Mouse (Mus musculus) lung, postnatal 0 days (tissue): ENCODE measurements around the gene Acvr2a. TPM values are rescaled to one million over a fixed set of nuclear protein-coding genes. Genes with fewer than 3 reads are reported as not detected.

Source experiments
- ATAC-seq: fragments of 200-750 bp; cut with Nextera tagmentation; 2 replicates; pipeline ENCODE4 v1.8.0; 2017; ENCODE audit warnings: moderate library complexity
- DNase-seq: peaks from one replicate; pipeline ENCODE4 v3.0.0-alpha.2; 2016; ENCODE audit warnings: low spot score
- H3K27ac ChIP-seq: fragments of 300-500 bp; sonication (generic); 2 replicates; pipeline ENCODE4 v1.5.1; 2014; ENCODE audit warnings: antibody characterized with exemption, mild to moderate bottlenecking, low read length, mixed read lengths
- H3K27me3 ChIP-seq: fragments of 300-500 bp; sonication (generic); replicated peaks from 2 replicates; pipeline ENCODE4 v1.6.1; 2014; ENCODE audit warnings: low read length, mixed read lengths; ENCODE audit not compliant: insufficient read depth
- H3K36me3 ChIP-seq: fragments of 300-500 bp; sonication (generic); 2 replicates; pipeline ENCODE4 v1.6.1; 2014; ENCODE audit warnings: low read length, mixed read lengths; ENCODE audit not compliant: insufficient read depth
- H3K4me1 ChIP-seq: fragments of 300-500 bp; sonication (generic); 2 replicates; pipeline ENCODE4 v1.6.1; 2014; ENCODE audit warnings: antibody characterized with exemption, low read depth, low read length, mixed read lengths; ENCODE audit not compliant: insufficient read depth
- H3K4me2 ChIP-seq: fragments of 300-500 bp; sonication (generic); replicated peaks from 2 replicates; pipeline ENCODE4 v1.6.1; 2014; ENCODE audit warnings: low read depth, mild to moderate bottlenecking, low read length, moderate library complexity, mixed read lengths
- H3K4me3 ChIP-seq: fragments of 300-500 bp; sonication (generic); 2 replicates; pipeline ENCODE4 v1.5.1; 2014; ENCODE audit warnings: low read depth, low read length
- H3K9ac ChIP-seq: fragments of 300-500 bp; sonication (generic); replicated peaks from 2 replicates; pipeline ENCODE4 v1.6.1; 2014; ENCODE audit warnings: low read depth, mild to moderate bottlenecking
- H3K9me3 ChIP-seq: fragments of 300-500 bp; sonication (generic); 2 replicates; pipeline ENCODE4 v1.6.1; 2016; ENCODE audit warnings: low read length, mixed read lengths
- CTCF ChIP-seq: IDR thresholded peaks from 2 replicates; pipeline ENCODE4 v1.5.1; 2016; ENCODE audit warnings: antibody characterized with exemption, mild to moderate bottlenecking
- EP300 ChIP-seq: IDR thresholded peaks from 2 replicates; pipeline ENCODE4 v1.6.1; 2016; ENCODE audit warnings: antibody characterized with exemption, mild to moderate bottlenecking, control low read depth
- WGBS: fragments of 180-500 bp; shearing (Covaris S2); extraction: QIAGEN DNeasy Blood & Tissue Kit; methylation state at CpG from one replicate; pipeline ENCODE4 v1.1.7; 2014; 5-methylcytosine and 5-hydroxymethylcytosine counted together
- polyA plus RNA-seq: library from polyadenylated mRNA; unstranded; fragments of >200 nt; fragmentation: Nextera tagmentation; extraction: Ambion mirVana; gene quantifications from 2 replicates; pipeline ENCODE4 v1.2.1, GENCODE M21; 2015

Gene Acvr2a
- polyA plus RNA-seq, 1 experiment from 2014 or later: 14.2 TPM

DNA sequence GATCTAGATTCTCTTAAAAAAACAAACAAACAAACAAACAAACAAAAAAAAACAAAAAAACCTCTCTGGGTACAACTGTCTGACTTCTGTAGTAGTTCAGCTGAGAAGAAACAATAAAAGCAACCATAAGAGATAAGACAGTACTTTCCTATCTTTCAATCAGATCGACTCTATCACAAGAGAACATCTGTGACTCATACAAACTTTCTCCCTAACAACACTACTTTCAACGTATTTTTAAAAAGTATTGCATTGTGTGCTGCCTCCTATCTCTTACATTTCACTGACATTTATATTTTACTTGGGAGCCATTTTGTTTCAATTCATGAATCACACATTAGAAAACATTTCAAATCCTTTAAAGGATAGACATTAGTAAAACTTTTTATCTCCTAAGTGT is 121.1 kb downstream of the Acvr2a start:
- no peaks in the 10 kb centered on the region for H3K36me3 ChIP-seq
- no peak for ATAC-seq
- no peak for DNase-seq
- H3K27me3 ChIP-seq: no peaks in the 10 kb centered on the region
- H3K27ac ChIP-seq: no peak overlapping the region
- no peak overlapping the region for H3K9ac ChIP-seq
- WGBS: 80% methylated on average over 2 of the region's 2 CpGs
- H3K4me1 ChIP-seq: no peaks in the 10 kb centered on the region
- TF ChIP-seq CTCF (no peak), EP300 (no peak)
- H3K4me2 ChIP-seq: no peak overlapping the region
- no peak overlapping the region for H3K4me3 ChIP-seq
- H3K9me3 ChIP-seq: no peaks in the 10 kb centered on the region

DNA sequence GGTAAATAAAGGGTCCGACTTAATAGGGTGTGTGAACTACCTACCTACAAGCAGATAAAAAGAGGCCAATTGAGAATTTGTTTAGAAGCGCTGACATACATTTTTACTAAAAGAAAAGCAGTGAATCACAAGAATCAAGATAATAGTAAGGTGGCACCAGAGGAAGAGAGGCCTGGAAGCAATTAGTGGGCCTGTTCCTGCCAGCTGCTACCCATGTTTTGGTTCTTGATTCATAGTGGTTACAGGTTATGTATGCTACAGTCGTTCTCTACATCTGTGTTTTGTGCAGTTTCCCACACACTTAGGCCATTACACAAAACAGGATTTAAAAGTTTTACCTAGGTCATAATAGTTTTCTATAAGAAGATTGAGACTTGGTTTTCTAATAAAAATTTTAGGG is 133.9 kb downstream of the Acvr2a start:
- H3K27ac ChIP-seq: no peak overlapping the region
- ATAC-seq (no peak), DNase-seq (no peak)
- TF ChIP-seq CTCF (no peak), EP300 (no peak)
- H3K36me3 ChIP-seq: no peaks in the 10 kb centered on the region
- H3K9ac ChIP-seq: peak overlapping the region; percentile 81; the same call in 1 of the 2 replicates
- H3K4me1 ChIP-seq: peaks cover 4% of the 10 kb centered on the region; the same call in 1 of the 2 replicates
- H3K4me2 ChIP-seq: peak overlapping the region; percentile 77; the same call in 1 of the 2 replicates
- WGBS: 62% methylated on average over 3 of the region's 3 CpGs
- H3K9me3 ChIP-seq: no peaks in the 10 kb centered on the region
- no peaks in the 10 kb centered on the region for H3K27me3 ChIP-seq
- no peak overlapping the region; the same call in 1 of the 2 replicates for H3K4me3 ChIP-seq

DNA sequence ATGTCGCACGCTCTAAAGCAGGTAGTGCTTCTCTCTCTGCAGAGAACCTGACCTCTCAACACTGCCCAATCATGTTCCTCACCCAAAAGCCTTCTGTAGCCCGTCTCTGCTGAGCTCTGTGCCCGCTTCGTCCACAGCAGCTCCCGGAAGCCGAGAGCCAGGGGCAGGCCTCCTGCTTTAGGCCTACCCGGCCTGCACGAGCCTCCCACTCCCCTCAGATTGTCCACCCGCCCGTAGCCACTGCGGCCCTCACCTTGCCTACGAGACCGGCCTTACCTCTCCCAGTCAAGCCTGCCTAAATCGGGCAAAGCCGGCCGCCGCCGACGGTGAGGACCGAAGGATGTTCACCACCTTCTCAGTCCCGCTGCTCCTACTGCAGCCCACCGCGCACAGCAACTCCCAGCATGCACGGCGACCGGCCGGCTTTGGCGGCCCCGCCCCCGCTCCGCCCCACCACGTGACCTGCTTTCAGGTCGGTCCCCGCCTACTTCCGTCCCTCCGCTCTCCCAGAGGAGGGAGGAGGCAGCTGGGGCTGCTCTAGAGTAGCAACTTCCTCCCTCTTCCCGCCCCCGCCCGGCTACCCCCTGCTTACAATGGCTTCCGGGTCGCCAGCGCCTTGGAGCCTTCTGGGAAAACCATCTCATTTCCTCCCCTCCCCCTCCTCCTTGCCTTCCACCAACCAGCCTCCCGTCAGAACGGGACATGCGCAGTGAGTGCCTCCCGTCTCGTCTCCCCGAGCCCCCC is 135.1 kb downstream of the Acvr2a start, which contains the start of gene Mbd5:
Mbd5 (plus strand) TSS at position 668 of the 744 bp plus-strand sequence.
- ATAC-seq (peak; percentile 99), DNase-seq (peak; percentile 99)
- H3K27ac ChIP-seq: peak within 1 kb of the TSS; percentile 98
- peak within 1 kb of the TSS; percentile 81 for H3K4me3 ChIP-seq
- under 1% methylated on average over 45 of the region's 49 CpGs for WGBS
- peak within 1 kb of the TSS; percentile 77 for H3K4me2 ChIP-seq
- H3K9me3 ChIP-seq: no peaks in the 10 kb centered on the region
- no peaks in the 10 kb centered on the region for H3K36me3 ChIP-seq
- peaks cover 4% of the 10 kb centered on the region; the same call in 1 of the 2 replicates for H3K4me1 ChIP-seq
- H3K9ac ChIP-seq: peak within 1 kb of the TSS; percentile 87
- no peaks in the 10 kb centered on the region for H3K27me3 ChIP-seq
- no peak for TF ChIP-seq CTCF
- peak; percentile 27; the same call in 1 of the 2 replicates for TF ChIP-seq EP300

GRCm38 (mm10) chr2:48949743-48950251 is 135.9 kb downstream of the Acvr2a start:
- H3K27ac ChIP-seq: peak overlapping the region; percentile 98
- H3K4me3 ChIP-seq: peak overlapping the region; percentile 81
- peak overlapping the region; percentile 87 for H3K9ac ChIP-seq
- no peaks in the 10 kb centered on the region for H3K27me3 ChIP-seq
- WGBS: 0% methylated on average over 8 of the region's 9 CpGs
- DNase-seq (peak; percentile 73), ATAC-seq (peak; percentile 20)
- H3K9me3 ChIP-seq: no peaks in the 10 kb centered on the region
- H3K4me2 ChIP-seq: peak overlapping the region; percentile 64
- H3K36me3 ChIP-seq: no peaks in the 10 kb centered on the region
- peaks cover 4% of the 10 kb centered on the region; the same call in 1 of the 2 replicates for H3K4me1 ChIP-seq
- TF ChIP-seq CTCF (no peak), EP300 (no peak)

GRCm38 (mm10) chr2:48950252-48950315 is 136.2 kb downstream of the Acvr2a start, which contains the start of gene Orc4:
Gene Orc4, minus strand, starts transcription at chr2:48950277.
- Histone ChIP-seq H3K4me2 (peak within 1 kb of the TSS; percentile 64), H3K9me3 (no peaks in the 10 kb centered on the region)
- TF ChIP-seq EP300: no peak
- TF ChIP-seq CTCF: no peak

DNA sequence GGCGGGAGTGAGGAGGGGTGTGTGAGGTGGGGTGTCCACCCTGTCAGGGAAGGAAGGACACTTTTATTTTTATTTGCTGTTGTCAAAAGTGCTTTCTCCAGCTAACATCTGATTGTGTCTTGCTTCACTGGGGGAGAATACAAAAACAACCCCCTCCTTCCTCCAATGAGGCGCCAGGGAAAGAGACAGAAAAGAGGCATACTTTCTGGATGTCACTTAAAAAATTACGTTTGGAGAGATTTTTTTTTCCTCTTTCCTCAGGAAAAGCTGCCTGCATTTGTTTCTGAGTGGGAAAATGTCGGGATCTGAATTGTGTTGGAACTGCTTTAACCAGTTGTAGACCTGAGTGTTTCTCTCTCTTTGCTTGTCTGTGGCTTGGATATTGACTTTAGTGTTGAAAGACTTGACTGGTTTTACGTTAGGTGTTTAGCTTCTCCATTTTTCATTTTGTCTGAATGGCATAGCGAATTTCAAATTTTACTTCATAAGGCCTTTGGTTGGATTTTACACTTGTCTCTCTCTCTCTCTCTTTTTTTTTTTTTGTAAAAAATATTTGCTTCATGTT is 136.5 kb downstream of the Acvr2a start:
- Histone ChIP-seq H3K9me3 (no peaks in the 10 kb centered on the region), H3K4me2 (peak overlapping the region; percentile 64), H3K27ac (peak overlapping the region; percentile 98), H3K9ac (peak overlapping the region; percentile 87), H3K4me1 (peaks cover 4% of the 10 kb centered on the region; the same call in 1 of the 2 replicates), H3K4me3 (peak overlapping the region; percentile 81), H3K27me3 (no peaks in the 10 kb centered on the region), H3K36me3 (no peaks in the 10 kb centered on the region)
- no peak for TF ChIP-seq CTCF
- no peak for TF ChIP-seq EP300
- no peak for ATAC-seq
- peak; percentile 49 for DNase-seq
- 6% methylated on average over 5 of the region's 6 CpGs for WGBS

More at GRCm38 (mm10) chr2:48950252-48950315, 136.2 kb downstream of the Acvr2a start, which contains the start of gene Orc4:
- Histone ChIP-seq H3K4me1 (peaks cover 4% of the 10 kb centered on the region; the same call in 1 of the 2 replicates), H3K36me3 (no peaks in the 10 kb centered on the region), H3K27me3 (no peaks in the 10 kb centered on the region), H3K27ac (peak within 1 kb of the TSS; percentile 98), H3K9ac (peak within 1 kb of the TSS; percentile 87), H3K4me3 (peak within 1 kb of the TSS; percentile 81)
- 0% methylated on average over 2 of the region's 2 CpGs for WGBS
- ATAC-seq (no peak), DNase-seq (no peak)

Other genes starting within 250 kb of the Acvr2a start
- gene Mbd5, start 135.4 kb downstream of the Acvr2a start, polyA plus RNA-seq: 11.4 and 12.7 TPM in 2 replicates
- 49.2 and 55.2 TPM in 2 replicates for gene Orc4, start 136.2 kb downstream of the Acvr2a start, polyA plus RNA-seq